Mouse (Mus musculus) testis, adult 2 months (tissue): ENCODE measurements around the gene Prr18. TPM values are rescaled to one million over a fixed set of nuclear protein-coding genes. Genes with fewer than 3 reads are reported as not detected.
A peak's percentile ranks its signal among the peaks of the same experiment; 100 is the strongest.

Experiments used
- H3K27ac ChIP-seq: fragments of 200-500 bp; 2 replicates; pipeline ENCODE4 v1.5.1; 2012; ENCODE audit warnings: low read depth, low read length; ENCODE audit not compliant: control insufficient read depth, insufficient read depth
- H3K27me3 ChIP-seq: fragments of 200-500 bp; 2 replicates; pipeline ENCODE4 v1.6.1; 2012; ENCODE audit warnings: mild to moderate bottlenecking, low read length, moderate library complexity; ENCODE audit not compliant: control insufficient read depth, insufficient read depth
- H3K36me3 ChIP-seq: fragments of 200-500 bp; 2 replicates; pipeline ENCODE4 v1.6.1; 2012; ENCODE audit warnings: mild to moderate bottlenecking, low read length; ENCODE audit not compliant: control insufficient read depth, insufficient read depth
- H3K4me1 ChIP-seq: fragments of 200-500 bp; 2 replicates; pipeline ENCODE4 v1.6.1; 2012; ENCODE audit warnings: low read length; ENCODE audit not compliant: control insufficient read depth, insufficient read depth
- H3K4me3 ChIP-seq: fragments of 200-500 bp; 2 replicates; pipeline ENCODE4 v1.5.1; 2012; ENCODE audit warnings: low read depth, mild to moderate bottlenecking, low read length, moderate library complexity, mixed read lengths; ENCODE audit not compliant: control insufficient read depth
- CTCF ChIP-seq: fragments of 200-500 bp; IDR thresholded peaks from 2 replicates; pipeline ENCODE4 v1.5.1; 2012; ENCODE audit warnings: low read depth, mild to moderate bottlenecking, inconsistent platforms, low read length, moderate library complexity; ENCODE audit not compliant: control insufficient read depth, insufficient read depth, insufficient replicate concordance
- POLR2A ChIP-seq: fragments of 200-500 bp; IDR thresholded peaks from 2 replicates; pipeline ENCODE4 v1.6.1; 2012; ENCODE audit warnings: low read depth, mild to moderate bottlenecking, inconsistent platforms, low read length, moderate library complexity; ENCODE audit not compliant: control insufficient read depth
- polyA plus RNA-seq: library from polyadenylated mRNA; depleted of rRNA; stranded (reverse); fragments of >200 nt; gene quantifications from 2 replicates; pipeline ENCODE4 v1.2.3, GENCODE M21; 2012

The Prr18 gene
- polyA plus RNA-seq, 1 experiment: 0.15 TPM

DNA sequence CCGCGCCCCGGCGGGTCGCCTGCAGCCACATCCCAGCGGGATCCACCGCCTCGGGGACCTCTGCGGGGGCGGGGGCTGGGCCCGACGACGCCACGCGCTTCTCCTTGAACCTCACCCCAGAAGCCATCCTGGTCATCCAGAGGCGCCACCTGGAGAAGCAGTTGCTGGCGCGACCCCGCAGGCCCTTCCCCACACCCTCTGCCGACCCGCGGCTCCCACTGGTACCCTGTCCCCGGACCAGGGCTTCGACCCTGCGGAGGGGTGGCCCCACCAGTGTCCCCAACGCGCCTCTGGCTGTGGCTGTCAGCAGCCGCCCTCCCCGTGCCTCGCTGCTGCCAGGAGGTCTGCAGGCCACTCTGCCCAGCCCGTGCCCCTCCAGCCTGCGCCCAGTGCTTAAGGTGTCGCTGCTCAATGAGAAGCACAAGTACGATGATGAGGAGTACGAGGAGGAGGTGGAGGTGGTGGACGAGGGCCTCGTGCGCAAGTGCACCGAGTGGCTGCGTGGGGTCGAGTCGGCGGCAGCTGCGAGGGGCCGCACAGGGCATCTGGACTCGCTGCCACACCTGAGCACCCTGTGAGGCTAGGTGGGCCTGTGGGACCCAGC is 4.2 kb downstream of the Prr18 start:
- Histone ChIP-seq H3K27ac (no peak overlapping the region), H3K27me3 (peaks cover 2% of the 10 kb centered on the region; the same call in 1 of the 2 replicates), H3K36me3 (no peaks in the 10 kb centered on the region), H3K4me1 (peaks cover 18% of the 10 kb centered on the region), H3K4me3 (peak overlapping the region; percentile 56)
- TF ChIP-seq CTCF (no peak), POLR2A (0 out of 2 replicates have a peak, but pooled peaks have one; percentile 21)

- no peak overlapping the region for H3K4me3 ChIP-seq
- H3K27me3 ChIP-seq: peaks cover 2% of the 10 kb centered on the region; the same call in 1 of the 2 replicates
- H3K27ac ChIP-seq: no peak overlapping the region
- H3K36me3 ChIP-seq: no peaks in the 10 kb centered on the region
- TF ChIP-seq CTCF (no peak), POLR2A (no peak)
- peaks cover 18% of the 10 kb centered on the region for H3K4me1 ChIP-seq
Observed at GRCm38 (mm10) chr17:8342706-8343105, 5.4 kb downstream of the Prr18 start.

DNA sequence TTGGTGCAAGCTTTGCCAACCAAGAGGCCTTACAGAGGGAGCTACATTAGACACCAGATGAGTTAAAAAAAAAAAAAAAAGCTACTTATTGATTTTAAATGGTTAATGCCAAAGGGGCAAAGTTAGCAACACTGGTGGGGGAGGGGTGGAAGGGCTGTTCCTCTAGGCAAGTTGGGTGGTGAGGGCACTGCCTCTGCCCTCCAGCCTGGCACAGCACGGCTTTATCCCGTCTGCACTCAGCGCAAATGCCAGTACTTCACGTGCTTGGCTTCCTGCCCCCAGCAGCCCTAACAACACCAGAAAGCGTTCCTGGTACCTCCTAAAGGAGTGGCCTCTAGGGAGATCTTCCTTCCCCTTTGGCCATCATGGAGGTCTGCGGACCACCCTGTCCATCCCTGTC is 6.2 kb downstream of the Prr18 start:
- Histone ChIP-seq H3K36me3 (no peaks in the 10 kb centered on the region), H3K27me3 (peaks cover 2% of the 10 kb centered on the region; the same call in 1 of the 2 replicates), H3K4me1 (peaks cover 18% of the 10 kb centered on the region)

DNA sequence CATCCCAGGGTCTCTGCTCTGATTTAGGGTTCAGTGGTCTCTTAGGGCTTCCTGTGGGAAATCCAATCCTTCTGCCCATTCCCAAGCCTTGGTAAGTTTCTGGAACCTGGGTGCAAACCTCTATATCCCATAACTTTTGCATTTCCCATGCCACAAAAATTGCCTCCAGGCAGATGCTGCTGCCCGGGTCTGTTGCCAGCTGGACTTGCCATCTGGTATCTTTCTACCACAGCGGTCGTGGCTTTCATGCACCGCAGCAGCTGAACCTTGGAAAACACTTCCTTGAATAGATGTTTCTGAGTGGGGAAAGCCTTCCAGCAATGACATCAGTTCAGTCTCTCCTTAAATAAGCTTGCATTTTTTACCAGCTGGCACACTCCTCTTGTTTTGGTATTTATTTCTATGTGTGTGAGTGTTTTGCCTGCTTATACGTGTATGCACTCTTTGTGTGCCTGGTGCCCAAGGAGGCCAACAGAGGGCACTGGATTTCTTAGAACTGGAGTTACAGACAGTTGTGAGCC is 10.6 kb downstream of the Prr18 start:
- no peaks in the 10 kb centered on the region for H3K4me1 ChIP-seq
- no peak overlapping the region for H3K27ac ChIP-seq
- no peak overlapping the region for H3K4me3 ChIP-seq
- no peak for TF ChIP-seq POLR2A
- no peak for TF ChIP-seq CTCF
- H3K36me3 ChIP-seq: no peaks in the 10 kb centered on the region
- no peaks in the 10 kb centered on the region for H3K27me3 ChIP-seq

More for the DNA sequence above, 6.2 kb downstream of the Prr18 start:
- H3K4me3 ChIP-seq: no peak overlapping the region
- TF ChIP-seq CTCF: no peak
- no peak for TF ChIP-seq POLR2A
- H3K27ac ChIP-seq: no peak overlapping the region

- TF ChIP-seq POLR2A (no peak), CTCF (no peak)
- Histone ChIP-seq H3K27ac (no peak overlapping the region), H3K4me3 (no peak overlapping the region), H3K27me3 (no peaks in the 10 kb centered on the region), H3K4me1 (no peaks in the 10 kb centered on the region), H3K36me3 (no peaks in the 10 kb centered on the region)
Observed at GRCm38 (mm10) chr17:8348941-8349340, 11.7 kb downstream of the Prr18 start.

GRCm38 (mm10) chr17:8351088-8351487 is 13.8 kb downstream of the Prr18 start:
- Histone ChIP-seq H3K36me3 (no peaks in the 10 kb centered on the region), H3K4me3 (no peak overlapping the region), H3K27ac (no peak overlapping the region), H3K27me3 (no peaks in the 10 kb centered on the region), H3K4me1 (no peaks in the 10 kb centered on the region)
- TF ChIP-seq POLR2A (no peak), CTCF (no peak)

DNA sequence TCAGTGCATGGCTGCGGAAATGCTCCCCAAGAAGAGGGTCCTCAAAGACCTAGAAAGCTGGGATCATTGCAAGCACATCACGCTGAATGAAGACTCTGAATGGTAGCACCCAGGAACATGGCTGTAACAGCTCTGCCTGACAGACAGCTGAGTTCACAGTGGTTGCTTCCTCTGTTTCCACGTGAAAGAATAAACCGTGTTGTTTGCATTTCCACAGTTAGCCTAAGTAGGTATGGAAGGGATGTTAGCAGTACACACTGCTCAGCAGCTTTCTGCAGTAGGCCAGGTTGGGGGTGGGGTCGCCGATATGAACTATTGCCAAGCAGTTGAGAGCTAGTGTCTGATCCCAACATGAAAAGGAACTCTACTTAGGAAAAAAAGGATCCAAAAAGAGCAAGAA is 18.4 kb downstream of the Prr18 start, which contains the start of gene T2:
T2 (plus strand) TSS at position 301 of the 400 bp plus-strand sequence.
- H3K4me1 ChIP-seq: no peaks in the 10 kb centered on the region
- no peaks in the 10 kb centered on the region for H3K36me3 ChIP-seq
- no peak within 1 kb of the TSS for H3K27ac ChIP-seq
- TF ChIP-seq POLR2A (no peak), CTCF (no peak)
- H3K4me3 ChIP-seq: no peak within 1 kb of the TSS
- H3K27me3 ChIP-seq: no peaks in the 10 kb centered on the region

- TF ChIP-seq CTCF: no peak
- TF ChIP-seq POLR2A: no peak
Observed at GRCm38 (mm10) chr17:8357498-8357897, 20.2 kb downstream of the Prr18 start.

More at GRCm38 (mm10) chr17:8357498-8357897, 20.2 kb downstream of the Prr18 start:
- no peak overlapping the region for H3K27ac ChIP-seq
- no peaks in the 10 kb centered on the region for H3K27me3 ChIP-seq
- no peak overlapping the region for H3K4me3 ChIP-seq
- H3K36me3 ChIP-seq: no peaks in the 10 kb centered on the region
- no peaks in the 10 kb centered on the region for H3K4me1 ChIP-seq
